Mouse (Mus musculus): ENCODE measurements around the gene Ddrgk1. TPM values are rescaled to one million over a fixed set of nuclear protein-coding genes. Genes with fewer than 3 reads are reported as not detected.
A peak's percentile ranks its signal among the peaks of the same experiment; 100 is the strongest.
"Not testable (repeated sequence)": the region's sequence is repeated elsewhere in the genome, so short reads cannot be mapped to it uniquely, and the experiment has no call there.

Gene Ddrgk1
- total RNA-seq, 2 experiments from 2014 or later = 83.9 to 84.7 TPM

DNA sequence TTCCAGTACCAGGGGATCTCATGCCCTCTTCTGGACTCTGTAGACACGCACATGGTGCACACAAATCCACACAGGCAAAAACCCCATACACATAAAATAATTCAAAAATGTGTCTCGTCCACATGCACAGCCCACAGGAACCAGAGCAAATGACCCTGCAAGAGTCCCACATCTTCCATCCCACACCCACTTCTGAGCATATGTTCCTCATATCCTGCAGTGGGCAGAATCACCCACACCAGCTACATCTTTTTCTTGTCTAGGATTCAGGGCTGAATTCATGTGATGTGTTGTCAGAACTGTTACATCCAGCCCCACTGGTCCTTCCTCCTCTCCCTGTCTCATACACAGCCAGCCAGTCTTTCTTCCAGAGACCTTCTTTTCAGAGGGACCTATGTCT is 11.2 kb downstream of the Ddrgk1 start:
- no peak for DNase-seq

DNA sequence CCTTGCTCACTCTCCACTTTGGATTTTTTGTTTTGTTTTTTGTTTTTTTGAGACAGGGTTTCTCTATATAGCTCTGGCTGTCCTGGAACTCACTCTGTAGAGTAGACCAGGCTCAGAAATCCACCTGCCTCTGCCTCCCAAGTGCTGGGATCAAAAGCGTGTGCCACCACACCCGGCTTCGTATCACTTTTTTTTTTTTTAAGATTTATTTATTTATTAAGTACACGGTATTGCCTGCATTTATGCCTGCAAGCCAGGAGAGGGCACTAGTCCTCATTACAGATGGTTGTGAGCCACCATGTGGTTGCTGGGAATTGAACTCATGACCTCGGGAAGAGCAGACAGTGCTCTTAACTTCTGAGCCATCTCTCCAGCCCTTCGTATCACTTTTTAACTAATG is 15.4 kb downstream of the Ddrgk1 start:
- not testable (repeated sequence) for DNase-seq

DNA sequence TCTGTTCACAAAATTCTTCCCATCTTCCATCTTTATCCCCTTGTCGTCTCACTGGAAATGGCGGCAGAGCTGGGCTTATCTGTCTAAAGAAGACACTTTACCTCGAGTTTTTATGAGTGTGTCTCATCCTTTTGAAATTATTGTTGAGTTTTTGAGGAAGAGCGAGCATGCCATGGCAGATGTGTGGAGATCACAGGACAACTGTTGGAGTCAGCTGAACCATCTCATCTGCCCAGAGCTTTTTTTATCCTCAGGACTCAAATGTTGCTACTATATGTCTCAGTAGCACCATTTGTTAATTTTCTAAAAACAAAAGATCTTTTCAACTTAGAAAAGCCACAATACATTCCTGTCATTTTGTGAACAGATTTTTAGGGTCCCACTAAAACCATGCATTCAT is 19.3 kb downstream of the Ddrgk1 start:
- no peak for DNase-seq

DNA sequence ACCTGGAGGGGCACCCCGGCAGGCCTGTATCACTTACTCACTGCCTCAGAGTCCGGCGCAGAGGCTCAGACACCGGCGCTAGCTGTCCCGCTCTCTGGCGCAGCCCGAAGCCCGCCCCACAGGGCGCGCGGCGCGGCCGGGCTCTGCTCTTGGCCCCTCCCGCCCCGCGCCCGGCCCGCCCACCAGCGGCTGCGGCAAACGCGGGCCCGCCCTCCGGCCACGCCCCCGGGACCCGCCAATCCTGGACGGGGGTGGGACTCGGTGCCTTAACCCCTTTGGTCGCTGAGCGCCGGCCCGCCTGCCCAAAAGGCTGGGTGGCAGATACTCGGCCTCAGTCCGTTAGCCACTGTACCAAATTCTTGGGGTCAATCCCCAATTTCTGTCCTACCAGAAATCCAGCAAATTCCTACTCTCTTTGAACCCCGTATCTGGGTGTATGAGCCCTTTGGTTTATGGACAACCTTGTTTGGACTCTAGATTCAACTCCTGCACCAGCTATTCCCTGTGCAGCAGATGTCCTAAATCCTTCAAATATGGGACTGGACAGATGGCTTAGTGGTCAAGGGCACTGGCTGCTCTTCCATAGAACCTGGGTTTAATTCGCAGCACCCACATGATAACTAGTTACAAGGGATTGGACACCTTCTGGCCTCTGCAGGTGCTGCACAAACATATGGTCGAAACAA is 21.6 kb downstream of the Ddrgk1 start, which contains the start of gene Lzts3:
Gene Lzts3, minus strand, starts transcription at position 120 of the 686 bp plus-strand sequence.
- DNase-seq = peak; percentile 91

DNA sequence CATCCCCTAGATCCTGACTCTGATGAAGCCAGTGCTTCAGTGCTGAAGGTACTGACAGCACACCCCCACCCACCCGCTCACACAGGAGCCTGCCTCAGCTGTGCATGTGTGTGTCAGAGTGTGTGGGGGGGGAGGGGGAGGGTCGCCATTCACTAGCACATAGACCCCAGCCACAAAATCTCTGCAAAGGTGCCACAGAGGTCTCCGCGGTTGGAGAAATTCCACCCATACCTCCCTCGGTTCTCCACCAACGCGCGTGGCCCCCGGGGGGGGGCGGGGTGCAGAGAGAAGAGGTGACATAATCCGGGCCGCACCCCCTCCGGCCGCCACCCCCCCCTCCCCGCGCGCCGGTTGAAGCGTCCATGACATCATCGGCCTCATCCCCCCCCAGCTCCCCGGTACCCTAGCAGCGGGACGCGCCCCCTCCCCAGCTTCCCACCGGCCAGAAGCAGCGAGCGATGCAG is 22.2 kb downstream of the Ddrgk1 start:
- DNase-seq = no peak

DNA sequence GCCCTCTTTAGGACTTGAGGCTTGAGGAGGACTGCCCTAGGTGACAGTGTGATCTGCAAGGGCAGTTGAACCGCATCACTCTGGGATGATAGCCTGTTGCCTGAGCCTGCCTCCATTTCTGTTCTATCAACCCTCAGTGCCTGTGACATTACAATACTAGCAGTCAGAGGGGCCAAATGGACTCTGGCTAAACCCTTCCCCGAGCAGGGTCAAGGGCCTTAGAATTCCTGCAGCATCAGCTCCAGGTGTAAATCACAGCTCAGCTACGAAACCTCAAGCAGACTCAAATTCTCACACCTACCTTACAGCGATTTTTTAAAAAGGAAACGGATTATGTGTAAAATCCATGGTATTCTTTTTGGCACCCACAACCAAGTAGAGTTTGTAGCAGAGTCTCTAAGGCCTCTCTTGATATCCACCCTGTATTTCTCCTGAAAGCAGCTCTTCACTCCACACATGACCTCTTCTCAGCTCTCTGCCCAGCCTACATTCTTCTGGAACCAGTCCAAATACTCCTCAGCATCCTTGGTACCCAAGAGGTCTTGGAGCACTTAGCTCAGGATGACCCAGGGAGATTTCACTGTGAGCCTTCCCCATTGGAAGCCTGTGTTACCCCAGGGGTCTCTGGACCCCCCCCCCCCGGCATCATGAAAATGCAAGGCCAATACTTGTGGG is 23.0 kb downstream of the Ddrgk1 start:
- no peak for DNase-seq

DNA sequence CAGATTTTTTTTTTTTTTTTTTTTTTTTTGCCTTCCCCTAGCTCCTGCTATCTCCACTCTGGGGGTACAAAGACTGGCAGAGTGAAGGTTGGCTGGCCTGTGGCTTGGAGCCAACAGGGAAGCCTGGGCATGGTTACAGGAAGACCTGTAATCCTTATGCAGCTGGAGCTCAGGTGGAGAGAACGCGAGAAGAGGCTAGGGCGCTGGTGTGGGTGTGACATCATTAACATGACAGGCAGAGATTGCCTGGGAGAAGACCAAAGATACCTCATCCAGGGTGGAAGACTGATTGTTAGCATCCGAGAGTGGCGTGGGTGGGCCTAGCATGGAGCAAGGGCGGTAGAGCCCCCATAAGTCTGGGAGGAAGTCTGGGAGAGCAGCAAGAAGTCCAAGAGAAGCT is 25.2 kb downstream of the Ddrgk1 start:
- DNase-seq = no peak

DNA sequence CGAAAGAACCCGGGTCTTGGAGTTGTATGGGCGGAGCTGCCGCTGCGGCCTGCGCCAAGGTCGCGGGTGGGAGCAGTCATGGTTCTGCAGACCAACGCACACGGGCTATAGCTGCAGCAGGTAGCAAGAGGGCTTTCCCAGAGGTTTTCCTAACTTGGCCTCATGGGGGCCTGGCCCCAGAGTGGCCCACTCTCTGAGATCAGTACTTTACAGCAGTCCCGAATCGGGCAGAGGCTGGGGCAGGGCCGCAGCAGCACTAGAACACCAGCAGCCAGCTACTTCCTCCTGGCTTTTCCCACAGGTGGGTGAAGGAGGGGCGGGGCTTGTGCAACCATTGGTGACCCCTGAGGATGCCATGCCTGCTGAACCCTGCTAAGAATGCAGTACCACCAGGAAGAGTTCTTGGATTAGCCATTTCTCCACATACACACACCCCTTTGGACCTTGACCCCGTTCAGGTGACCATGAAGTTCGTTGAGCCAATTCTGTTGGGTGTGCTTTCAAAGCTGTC is 26.3 kb downstream of the Ddrgk1 start:
- DNase-seq = no peak

DNA sequence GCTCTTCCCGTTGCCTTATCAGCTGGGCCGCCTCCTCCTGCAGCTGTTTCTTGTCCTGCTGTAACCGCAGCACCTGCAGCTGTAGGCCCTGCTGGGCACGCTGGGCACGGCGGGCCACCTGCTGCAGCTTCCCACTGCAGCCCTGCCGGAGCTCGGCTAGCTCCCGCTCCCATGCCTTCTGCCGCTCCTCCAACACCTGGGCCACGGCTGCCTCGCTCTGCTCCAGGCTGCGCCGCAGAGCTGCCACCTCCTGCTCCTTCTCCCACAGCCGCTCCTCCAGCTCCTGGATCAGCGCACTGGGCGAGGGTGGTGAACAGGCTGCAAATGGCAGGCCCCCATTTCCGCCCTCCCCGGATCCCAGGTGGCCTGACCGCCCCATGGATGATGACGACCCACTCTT is 28.6 kb downstream of the Ddrgk1 start:
- DNase-seq = no peak

DNA sequence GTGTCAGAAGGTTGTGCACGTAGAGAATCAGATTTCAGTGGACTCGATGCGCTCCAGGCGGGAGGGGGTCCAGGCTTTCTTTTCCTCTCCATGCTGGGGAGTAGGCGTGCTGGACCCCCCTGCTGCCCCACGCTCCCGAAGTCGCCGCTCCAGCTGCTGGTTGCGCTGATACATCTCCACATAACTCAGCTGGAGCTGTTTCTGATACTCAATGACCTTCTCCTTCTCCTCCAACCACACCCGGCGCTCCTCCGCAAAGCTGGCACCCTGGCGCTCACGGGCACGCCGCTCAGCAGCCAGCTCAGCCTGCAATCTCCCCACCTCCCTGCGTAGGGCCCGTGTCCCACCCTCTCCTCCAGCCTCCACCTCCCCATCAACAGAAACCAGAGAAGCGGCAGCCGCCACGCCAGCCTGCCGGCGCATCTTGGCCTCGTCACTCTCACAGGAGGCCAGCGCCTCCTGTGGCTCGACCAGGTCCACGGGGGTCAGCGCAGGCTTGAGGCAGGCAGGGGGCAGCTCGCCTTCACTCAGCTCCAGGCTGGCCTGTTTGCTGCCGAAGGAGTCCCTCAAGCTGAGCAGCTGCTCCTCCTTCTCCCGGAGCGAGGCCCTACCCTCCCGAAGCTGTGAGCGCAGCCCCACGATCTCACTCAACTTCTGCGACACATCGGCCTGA is 29.6 kb downstream of the Ddrgk1 start:
- no peak for DNase-seq

DNA sequence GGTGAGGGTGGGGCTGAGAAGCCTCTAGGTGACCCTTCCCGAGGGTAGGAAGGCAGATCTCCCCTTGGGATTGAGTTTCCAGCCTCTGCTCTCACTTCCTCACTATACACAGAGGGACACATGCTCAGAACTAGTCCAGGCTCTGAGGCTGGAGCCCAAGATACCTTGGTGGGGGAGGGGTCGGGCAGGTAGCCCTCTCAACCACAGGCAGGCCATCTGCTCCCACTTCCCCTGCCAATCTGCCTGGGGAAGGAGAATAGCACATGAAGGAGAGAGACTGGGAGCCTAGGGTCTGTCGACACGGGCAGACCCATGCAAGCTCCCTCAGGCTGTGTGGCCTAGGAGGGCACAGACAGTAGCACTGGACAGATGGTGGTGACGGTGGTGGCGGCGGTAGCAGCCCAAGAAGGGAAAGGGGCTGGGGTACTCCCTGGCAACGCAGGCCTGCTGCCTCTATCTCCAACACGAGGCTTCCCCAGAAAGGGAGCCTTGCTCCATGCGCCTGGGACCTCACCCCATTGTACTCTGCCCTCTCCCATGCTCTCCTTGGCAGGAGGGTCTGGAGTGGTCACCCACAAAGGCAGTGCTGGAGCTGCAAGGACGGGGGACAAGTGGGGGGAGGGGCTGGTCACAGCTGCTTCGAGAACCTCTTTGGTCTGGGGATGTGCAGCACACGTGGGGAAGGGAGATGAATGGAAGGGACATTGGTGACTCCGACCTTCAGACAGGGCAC is 30.3 kb downstream of the Ddrgk1 start:
- DNase-seq = no peak

DNA sequence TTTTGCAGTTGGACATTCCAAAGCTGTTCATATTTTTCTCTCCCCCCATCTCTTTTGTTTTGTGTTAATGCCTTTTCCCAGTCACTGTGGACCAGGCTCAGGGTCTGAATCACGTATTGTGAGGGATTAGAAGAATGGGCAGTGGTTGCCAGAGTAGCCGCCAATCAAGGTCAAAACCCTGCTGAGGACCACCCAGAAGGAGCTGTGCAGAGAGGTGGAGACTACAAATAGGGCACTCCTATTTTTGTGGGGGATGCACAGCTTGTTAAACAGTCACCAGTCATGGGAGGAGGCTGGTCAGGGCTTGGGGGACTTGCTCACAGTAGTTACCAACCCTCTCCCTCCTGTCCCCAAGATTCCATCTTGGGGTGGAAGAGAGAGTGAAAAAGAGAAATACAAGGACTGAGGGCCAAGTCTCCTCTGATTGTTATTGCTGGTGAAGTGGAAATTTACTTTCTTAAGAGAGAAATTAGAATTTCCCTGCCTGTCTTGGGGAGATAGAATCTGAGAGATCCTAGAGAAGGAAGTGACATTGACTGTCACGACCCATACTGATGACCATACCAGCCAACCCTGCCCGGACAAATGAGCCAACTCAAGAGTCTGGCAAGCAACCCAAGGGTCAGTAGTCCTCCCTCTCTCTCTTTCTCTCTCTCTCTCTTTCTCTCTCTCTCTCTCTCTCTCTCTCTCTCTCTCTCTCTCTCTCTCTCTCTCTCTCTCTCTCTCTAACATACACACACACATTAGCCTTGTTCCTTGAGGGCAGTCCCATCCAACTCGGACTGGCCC is 31.4 kb downstream of the Ddrgk1 start:
- no peak for DNase-seq

DNA sequence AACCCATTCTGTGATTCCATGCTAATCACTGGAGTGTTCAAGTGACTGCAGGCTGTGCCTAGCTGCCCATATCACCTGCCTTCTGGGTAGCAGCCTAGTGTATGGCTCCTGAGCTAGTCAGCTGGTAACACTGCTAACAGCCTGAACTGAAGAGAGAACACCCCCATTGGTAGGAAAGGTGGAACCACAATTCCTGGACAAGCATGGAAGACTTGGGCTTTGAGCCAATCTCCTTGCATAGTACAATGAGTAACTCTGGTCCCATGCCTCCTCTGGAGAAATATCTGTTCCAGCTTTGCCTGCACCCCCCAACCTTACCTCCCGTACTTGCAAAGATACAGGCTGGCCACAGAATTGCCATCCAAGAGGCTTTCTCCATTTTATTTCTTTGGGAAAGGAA is 32.0 kb downstream of the Ddrgk1 start:
- no peak for DNase-seq

DNA sequence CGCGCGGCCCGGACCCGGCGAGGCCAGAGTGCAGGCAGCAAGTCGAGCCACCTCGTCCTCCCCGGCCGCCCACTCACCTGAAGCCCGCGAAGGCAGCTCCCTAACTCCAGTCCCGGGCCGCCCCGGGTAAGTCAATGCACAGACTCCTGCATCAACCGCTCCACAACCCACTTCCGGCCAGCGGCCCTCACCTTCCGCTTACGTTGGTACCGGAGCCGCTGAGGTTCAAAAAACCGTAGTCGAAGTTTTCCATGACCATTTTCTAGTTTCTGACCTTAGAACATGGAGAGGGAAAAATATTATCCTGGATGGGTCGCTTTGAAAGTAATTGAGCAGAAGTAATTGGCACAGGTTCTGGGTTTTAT is 34.6 kb downstream of the Ddrgk1 start, which contains the start of the genes Fastkd5 and Ubox5:
Gene Fastkd5, minus strand, starts transcription at position 189 of the 365 bp plus-strand sequence.
Gene Ubox5, minus strand, starts transcription at position 200 of the 365 bp plus-strand sequence.
- peak; percentile 87 to 90 for DNase-seq

DNA sequence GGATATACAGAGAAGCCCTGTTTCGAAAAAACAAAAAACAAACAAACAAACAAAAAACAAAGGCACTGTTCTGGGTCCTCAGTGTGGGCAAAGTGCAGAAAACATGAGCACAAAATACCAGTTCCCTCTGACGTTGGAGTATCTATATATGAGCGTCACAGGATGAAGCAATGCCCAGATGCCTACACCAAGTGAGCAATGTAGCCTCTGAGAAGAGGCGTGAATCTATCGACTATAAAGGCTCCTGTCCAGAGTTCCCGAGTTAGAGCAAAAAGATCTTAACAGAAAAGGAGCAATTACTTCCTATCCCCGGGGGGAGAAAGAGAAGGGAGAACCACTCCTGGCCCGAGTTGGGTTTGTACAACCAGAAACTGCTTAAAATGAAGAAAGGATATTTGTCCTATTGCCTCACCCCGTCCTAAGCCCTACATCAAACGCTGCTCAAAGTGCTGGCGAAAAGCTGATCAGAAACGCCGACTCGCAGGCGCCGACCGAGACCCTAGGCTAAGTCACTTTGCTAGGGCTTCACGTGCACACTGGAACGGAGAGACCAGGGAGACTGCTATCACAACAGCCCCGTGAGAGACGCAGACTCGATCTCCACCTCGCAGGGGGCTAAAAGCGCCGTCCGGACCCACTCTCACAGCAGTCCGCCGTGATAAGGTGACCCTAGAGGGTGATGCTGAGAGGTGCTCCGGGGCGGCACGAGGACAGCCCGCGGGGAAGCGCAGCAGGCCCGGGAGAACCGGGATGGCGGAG is 35.2 kb downstream of the Ddrgk1 start:
- DNase-seq = no peak

DNA sequence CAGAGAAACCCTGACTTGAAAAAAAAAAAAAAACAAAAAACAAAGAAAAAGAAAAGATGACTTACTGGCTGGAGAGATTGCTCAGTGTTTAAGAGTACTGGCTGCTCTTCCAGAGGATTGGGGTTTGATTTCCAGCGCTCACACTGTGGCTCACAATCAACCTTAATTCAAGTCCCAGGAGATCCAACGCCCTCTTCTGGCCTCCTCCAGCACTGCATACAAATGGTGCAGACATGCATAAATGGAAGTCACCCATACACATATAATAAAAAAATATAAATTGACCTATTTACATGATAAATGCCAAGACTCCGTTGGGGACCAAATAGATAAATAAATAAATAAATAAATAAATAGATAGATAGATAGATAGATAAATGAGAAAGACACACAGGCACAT is 36.0 kb downstream of the Ddrgk1 start:
- no peak for DNase-seq

DNA sequence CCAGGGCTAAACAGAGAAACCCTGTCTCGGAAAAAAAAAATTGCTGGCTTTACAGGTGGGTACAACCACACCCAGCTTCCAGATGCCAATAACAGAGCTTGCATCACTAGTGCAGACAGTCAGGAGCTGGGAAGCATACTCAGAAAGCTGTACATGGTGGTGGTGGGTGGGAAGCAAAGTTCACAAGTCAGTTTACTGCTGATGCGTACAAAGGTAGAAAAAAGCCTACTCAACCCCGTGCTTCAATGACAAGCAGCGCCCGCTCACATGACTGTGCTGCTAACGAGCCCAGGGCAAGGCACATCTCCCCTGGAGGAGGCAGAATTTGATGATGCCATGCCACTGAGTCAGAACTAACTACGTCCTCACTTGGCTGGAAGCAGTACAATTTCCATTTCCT is 45.5 kb downstream of the Ddrgk1 start:
- no peak for DNase-seq

DNA sequence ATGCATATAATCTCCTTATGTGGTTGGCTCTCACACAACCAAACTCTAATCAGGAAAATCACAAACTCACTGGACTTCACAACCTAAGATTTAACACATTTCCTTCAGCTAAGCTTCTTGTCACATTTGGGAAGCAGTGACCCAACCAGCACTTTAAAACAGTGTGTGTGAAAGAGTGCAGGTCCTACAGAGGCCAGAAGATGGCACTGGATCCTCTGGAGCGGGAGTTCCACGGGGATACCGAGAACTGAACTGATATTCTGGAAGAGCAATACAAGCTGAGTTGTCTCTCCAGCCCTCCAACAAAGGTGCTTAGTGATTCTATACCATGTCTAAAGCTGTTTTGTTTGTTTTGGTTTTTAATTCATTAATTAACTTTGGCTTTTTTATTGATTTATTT is 51.4 kb downstream of the Ddrgk1 start:
- DNase-seq = no peak

Measured in layer of hippocampus, postnatal 36 days (tissue).